Comparison of ENCODE assay signal across 26 mouse cellular contexts in genomic region chr9:65417738-65418137, GRCm38 (mm10). TPM values are rescaled to one million over a fixed set of nuclear protein-coding genes. Genes with fewer than 3 reads are reported as not detected.
A peak's percentile ranks its signal among the peaks of the same experiment; 100 is the strongest.
DNase-seq lines count a peak whose midpoint lies in the region; ATAC-seq and TF ChIP-seq lines count a peak whose summit lies in the region.
"Had no signal": no experiment of that assay in that cellular context is flagged by ENCODE, and none has a peak within 500 bp of the region (broad histone marks: within the 10 kb centered on the region; RNA-seq: fewer than 3 reads in every experiment).

No protein-coding gene starts in this region.

- WGBS in hindbrain, postnatal 0 days = 51% methylated on average over 3 of the region's 3 CpGs
- 62% methylated on average over 3 of the region's 3 CpGs for WGBS in hindbrain, embryonic 14.5 days
- 32% methylated on average over 3 of the region's 3 CpGs for WGBS in lung, embryonic 14.5 days

- no peak overlapping the region for H3K4me3 ChIP-seq in hindbrain, postnatal 0 days (ENCODE audit: low read length)
- no peak overlapping the region for H3K4me3 ChIP-seq in hindbrain, embryonic 14.5 days (replicated peaks; ENCODE audit: low read length)
- H3K4me3 ChIP-seq in lung, embryonic 14.5 days (ENCODE audit: low read depth, low read length) = no peak overlapping the region
- H3K4me3 ChIP-seq: forebrain, embryonic 10.5 days; heart, embryonic 10.5 days; hindbrain, embryonic 13.5 days; liver, embryonic 12.5 days; midbrain, embryonic 10.5 days had no signal

- no peak for TF ChIP-seq CTCF in hindbrain, postnatal 0 days (IDR thresholded peaks at IDR 0.05; ENCODE audit: low read depth)
- TF ChIP-seq CTCF in lung, embryonic 14.5 days (IDR thresholded peaks at IDR 0.05; ENCODE audit: low read depth) = peak; percentile 31
- no peak for TF ChIP-seq CTCF in brain, embryonic 14.5 days (IDR thresholded peaks at IDR 0.05; ENCODE audit: borderline replicate concordance, extremely low read depth, insufficient read depth, insufficient read length)

- no peaks in the 10 kb centered on the region for H3K4me1 ChIP-seq in hindbrain, postnatal 0 days (ENCODE audit: insufficient read depth, low read length)
- no peaks in the 10 kb centered on the region for H3K4me1 ChIP-seq in hindbrain, embryonic 14.5 days (replicated peaks; ENCODE audit: control insufficient read depth, insufficient read depth, low read length)
- H3K4me1 ChIP-seq in lung, embryonic 14.5 days (ENCODE audit: insufficient read depth) = no peaks in the 10 kb centered on the region
- H3K4me1 ChIP-seq: heart, embryonic 10.5 days; hindbrain, embryonic 13.5 days; liver, embryonic 12.5 days; midbrain, embryonic 10.5 days had no signal

- no peak overlapping the region for H3K9ac ChIP-seq in hindbrain, postnatal 0 days (replicated peaks; ENCODE audit: low read length)
- H3K9ac ChIP-seq in hindbrain, embryonic 14.5 days = no peak overlapping the region
- no peak overlapping the region for H3K9ac ChIP-seq in lung, embryonic 14.5 days
- H3K9ac ChIP-seq: hindbrain, embryonic 13.5 days; liver, embryonic 12.5 days had no signal

- no peaks in the 10 kb centered on the region for H3K27me3 ChIP-seq in hindbrain, postnatal 0 days (ENCODE audit: insufficient read depth, low read length)
- no peaks in the 10 kb centered on the region for H3K27me3 ChIP-seq in hindbrain, embryonic 14.5 days (ENCODE audit: control insufficient read depth, insufficient read depth, low read length)
- H3K27me3 ChIP-seq in lung, embryonic 14.5 days (ENCODE audit: insufficient read depth, low read length) = no peaks in the 10 kb centered on the region
- H3K27me3 ChIP-seq: hindbrain, embryonic 13.5 days had no signal

- H3K27ac ChIP-seq in hindbrain, postnatal 0 days = no peak overlapping the region
- H3K27ac ChIP-seq in hindbrain, embryonic 14.5 days = no peak overlapping the region
- H3K27ac ChIP-seq in lung, embryonic 14.5 days (ENCODE audit: low read depth) = no peak overlapping the region
- H3K27ac ChIP-seq: forebrain, embryonic 10.5 days; heart, embryonic 10.5 days; hindbrain, embryonic 13.5 days; liver, embryonic 12.5 days; macrophage; midbrain, embryonic 10.5 days had no signal

- no peaks in the 10 kb centered on the region for H3K9me3 ChIP-seq in hindbrain, postnatal 0 days (ENCODE audit: low read length)
- H3K9me3 ChIP-seq in hindbrain, embryonic 14.5 days (ENCODE audit: control insufficient read depth, low read length) = no peaks in the 10 kb centered on the region
- H3K9me3 ChIP-seq in lung, embryonic 14.5 days (ENCODE audit: low read depth, low read length) = no peaks in the 10 kb centered on the region
- H3K9me3 ChIP-seq: forebrain, embryonic 10.5 days; heart, embryonic 10.5 days; hindbrain, embryonic 13.5 days; liver, embryonic 12.5 days; midbrain, embryonic 10.5 days had no signal

- H3K4me2 ChIP-seq in hindbrain, postnatal 0 days (ENCODE audit: low read depth, low read length) = no peak overlapping the region
- H3K4me2 ChIP-seq in hindbrain, embryonic 14.5 days (replicated peaks) = no peak overlapping the region
- no peak overlapping the region for H3K4me2 ChIP-seq in lung, embryonic 14.5 days
- H3K4me2 ChIP-seq: hindbrain, embryonic 13.5 days; liver, embryonic 12.5 days had no signal

- no peak for ATAC-seq in hindbrain, postnatal 0 days
- no peak for ATAC-seq in hindbrain, embryonic 14.5 days (ENCODE audit: low FRiP score)
- ATAC-seq in lung, embryonic 14.5 days (ENCODE audit: insufficient read depth) = no peak
- ATAC-seq in inflammation-experienced regulatory T-cells, adult 6 months = no peak
- ATAC-seq: liver, embryonic 12.5 days had no signal

- no peaks in the 10 kb centered on the region for H3K36me3 ChIP-seq in hindbrain, postnatal 0 days (ENCODE audit: insufficient read depth, low read length)
- H3K36me3 ChIP-seq in hindbrain, embryonic 14.5 days (replicated peaks; ENCODE audit: control insufficient read depth, insufficient read depth) = no peaks in the 10 kb centered on the region
- no peaks in the 10 kb centered on the region for H3K36me3 ChIP-seq in lung, embryonic 14.5 days (ENCODE audit: insufficient read depth)
- H3K36me3 ChIP-seq: forebrain, embryonic 10.5 days; heart, embryonic 10.5 days; hindbrain, embryonic 13.5 days; liver, embryonic 12.5 days; midbrain, embryonic 10.5 days had no signal

- TF ChIP-seq POLR2A in brain, embryonic 14.5 days (IDR thresholded peaks at IDR 0.05; ENCODE audit: borderline replicate concordance, extremely low read depth, insufficient read depth, insufficient read length, poor library complexity, severe bottlenecking) = no peak

- peak; percentile 5 for DNase-seq in hindbrain, postnatal 0 days (ENCODE audit: low spot score)
- DNase-seq in hindbrain, embryonic 14.5 days (ENCODE audit: low spot score) = no peak
- DNase-seq in lung, embryonic 14.5 days = peak; percentile 35
- DNase-seq in lung, postnatal 14 days = no peak
- DNase-seq in R1 (ENCODE audit: low read depth, low spot score) = peak; percentile 31
- peak; percentile 36 for DNase-seq in brain, embryonic 14.5 days (ENCODE audit: low read depth)
- DNase-seq: adrenal gland, postnatal 25 days; cerebellum, adult 18-20 months; cerebellum, postnatal 36 days; heart, postnatal 14 days; kidney, adult 18-20 months; kidney, postnatal 25 days; layer of hippocampus, adult 9-11 months; right cerebral cortex, adult 18-20 months had no signal

RNA-seq across cellular contexts. Expression of gene Slc51b, which starts 5.0 kb away (rescaled TPM):
- not detected in 2 replicates for total RNA-seq in hindbrain, postnatal 0 days (2014; rRNA removed)
- polyA plus RNA-seq in hindbrain, postnatal 0 days (2015; fragmentation: Nextera tagmentation; extraction: Ambion mirVana) = not detected in 2 replicates
- polyA plus RNA-seq in hindbrain, embryonic 14.5 days (2014; fragmentation: Nextera tagmentation; extraction: Ambion mirVana) = not detected in 2 replicates
- not detected in 2 replicates for polyA plus RNA-seq in lung, embryonic 14.5 days (2014; fragmentation: Nextera tagmentation; extraction: Ambion mirVana)
- polyA plus RNA-seq in brain, embryonic 14.5 days (2012; rRNA removed) = not detected in 2 replicates
- polyA plus RNA-seq in inflammation-experienced regulatory T-cells, adult 6 months (2017; shearing (Covaris generic)) = not detected
- total RNA-seq: adrenal gland, postnatal 25 days; gastrocnemius, postnatal 4 days; heart, postnatal 14 days; left cerebral cortex, adult 8-10 months; monocyte, adult 5-6 weeks had no signal
- polyA plus RNA-seq: forebrain, embryonic 10.5 days; heart, embryonic 10.5 days; hindbrain, embryonic 13.5 days; limb, embryonic 11.5 days; liver, embryonic 12.5 days; macrophage; midbrain, embryonic 10.5 days; neural tube, embryonic 11.5 days had no signal

RNA-seq across cellular contexts. Expression of gene Mtfmt, which starts 17.8 kb away (rescaled TPM):
- total RNA-seq in hindbrain, postnatal 0 days (2014; rRNA removed) = 11.8 and 19.0 TPM in 2 replicates
- polyA plus RNA-seq in hindbrain, postnatal 0 days (2015; fragmentation: Nextera tagmentation; extraction: Ambion mirVana) = 16.4 and 18.9 TPM in 2 replicates
- polyA plus RNA-seq in hindbrain, embryonic 14.5 days (2014; fragmentation: Nextera tagmentation; extraction: Ambion mirVana) = 22.0 and 23.7 TPM in 2 replicates
- 19.4 and 21.2 TPM in 2 replicates for polyA plus RNA-seq in lung, embryonic 14.5 days (2014; fragmentation: Nextera tagmentation; extraction: Ambion mirVana)
- 19.9 and 22.9 TPM in 2 replicates for polyA plus RNA-seq in brain, embryonic 14.5 days (2012; rRNA removed)
- 10 to 100 TPM; 20.3 to 25.1 (median 21.8) TPM for polyA plus RNA-seq in inflammation-experienced regulatory T-cells, adult 6 months (2017; shearing (Covaris generic))

RNA-seq across cellular contexts. Expression of gene Rasl12, which starts 19.4 kb away (rescaled TPM):
- 6.2 and 7.0 TPM in 2 replicates for total RNA-seq in hindbrain, postnatal 0 days (2014; rRNA removed)
- 4.0 and 4.7 TPM in 2 replicates for polyA plus RNA-seq in hindbrain, postnatal 0 days (2015; fragmentation: Nextera tagmentation; extraction: Ambion mirVana)
- 7.6 and 7.9 TPM in 2 replicates for polyA plus RNA-seq in hindbrain, embryonic 14.5 days (2014; fragmentation: Nextera tagmentation; extraction: Ambion mirVana)
- polyA plus RNA-seq in lung, embryonic 14.5 days (2014; fragmentation: Nextera tagmentation; extraction: Ambion mirVana) = 48.8 TPM in 2 replicates
- 7.1 and 8.0 TPM in 2 replicates for polyA plus RNA-seq in brain, embryonic 14.5 days (2012; rRNA removed)
- under 1 TPM in 2 of 3 experiments, not detected in 1; 0.23 to 0.89 TPM for polyA plus RNA-seq in inflammation-experienced regulatory T-cells, adult 6 months (2017; shearing (Covaris generic))
- polyA plus RNA-seq: macrophage had no signal

RNA-seq across cellular contexts. Expression of gene Kbtbd13, which starts 26.3 kb away (rescaled TPM):
- total RNA-seq in hindbrain, postnatal 0 days (2014; rRNA removed) = 1.0 and 1.3 TPM in 2 replicates
- polyA plus RNA-seq in hindbrain, postnatal 0 days (2015; fragmentation: Nextera tagmentation; extraction: Ambion mirVana) = 0.46 and 0.50 TPM in 2 replicates
- 0.52 and 0.70 TPM in 2 replicates for polyA plus RNA-seq in hindbrain, embryonic 14.5 days (2014; fragmentation: Nextera tagmentation; extraction: Ambion mirVana)
- 4.2 and 4.5 TPM in 2 replicates for polyA plus RNA-seq in lung, embryonic 14.5 days (2014; fragmentation: Nextera tagmentation; extraction: Ambion mirVana)
- polyA plus RNA-seq in brain, embryonic 14.5 days (2012; rRNA removed) = 0.57 and 0.66 TPM in 2 replicates
- polyA plus RNA-seq in inflammation-experienced regulatory T-cells, adult 6 months (2017; shearing (Covaris generic)) = not detected
- total RNA-seq: monocyte, adult 5-6 weeks had no signal
- polyA plus RNA-seq: macrophage had no signal

RNA-seq across cellular contexts. Expression of gene Spg21, which starts 43.0 kb away (rescaled TPM):
- total RNA-seq in hindbrain, postnatal 0 days (2014; rRNA removed) = 71.6 and 72.1 TPM in 2 replicates
- polyA plus RNA-seq in hindbrain, postnatal 0 days (2015; fragmentation: Nextera tagmentation; extraction: Ambion mirVana) = 91.9 and 99.3 TPM in 2 replicates
- polyA plus RNA-seq in hindbrain, embryonic 14.5 days (2014; fragmentation: Nextera tagmentation; extraction: Ambion mirVana) = 126 and 133 TPM in 2 replicates
- polyA plus RNA-seq in lung, embryonic 14.5 days (2014; fragmentation: Nextera tagmentation; extraction: Ambion mirVana) = 92.8 and 107 TPM in 2 replicates
- polyA plus RNA-seq in brain, embryonic 14.5 days (2012; rRNA removed) = 58.8 and 62.0 TPM in 2 replicates
- 10 to 100 TPM; 37.2 to 83.3 (median 81.4) TPM for polyA plus RNA-seq in inflammation-experienced regulatory T-cells, adult 6 months (2017; shearing (Covaris generic))

Comparison
In these comparisons a context has a peak if more than half of its experiments do, and no peak if none do; other contexts are left out.
1. DNase-seq: peak in hindbrain, postnatal 0 days (single experiment), lung, embryonic 14.5 days (single experiment), R1 (single experiment) and brain, embryonic 14.5 days (single experiment); none in hindbrain, embryonic 14.5 days (single experiment) and lung, postnatal 14 days (single experiment).